Mouse (Mus musculus) hindbrain, embryonic 14.5 days (tissue): ENCODE results near the gene Uprt. TPM values are rescaled to one million over a fixed set of nuclear protein-coding genes. Genes with fewer than 3 reads are reported as not detected.

Source experiments
- ATAC-seq: fragments of 200-750 bp; cut with Nextera tagmentation; 2 replicates; pipeline ENCODE4 v1.8.0; 2017; ENCODE audit warnings: moderate number of reproducible peaks, mild to moderate bottlenecking, moderate TSS enrichment, moderate library complexity; ENCODE audit not compliant: low FRiP score
- DNase-seq: peaks from one replicate; pipeline ENCODE4 v3.0.0-alpha.2; 2015; ENCODE audit warnings: low spot score
- H3K27ac ChIP-seq: fragments of 300-500 bp; sonication (generic); 2 replicates; pipeline ENCODE4 v1.5.1; 2014; ENCODE audit warnings: mild to moderate bottlenecking, moderate library complexity
- H3K27me3 ChIP-seq: fragments of 300-500 bp; sonication (generic); 2 replicates; pipeline ENCODE4 v1.6.1; 2014; ENCODE audit warnings: mild to moderate bottlenecking, low read length, mixed read lengths; ENCODE audit not compliant: control insufficient read depth, insufficient read depth
- H3K36me3 ChIP-seq: fragments of 300-500 bp; sonication (generic); replicated peaks from 2 replicates; pipeline ENCODE4 v1.6.1; 2014; ENCODE audit not compliant: control insufficient read depth, insufficient read depth
- H3K4me1 ChIP-seq: fragments of 300-500 bp; sonication (generic); replicated peaks from 2 replicates; pipeline ENCODE4 v1.6.1; 2014; ENCODE audit warnings: antibody characterized with exemption, low read length, mixed read lengths; ENCODE audit not compliant: control insufficient read depth, insufficient read depth
- H3K4me2 ChIP-seq: fragments of 300-500 bp; sonication (generic); replicated peaks from 2 replicates; pipeline ENCODE4 v1.6.1; 2014; ENCODE audit warnings: mild to moderate bottlenecking, moderate library complexity
- H3K4me3 ChIP-seq: fragments of 300-500 bp; sonication (generic); replicated peaks from 2 replicates; pipeline ENCODE4 v1.5.1; 2014; ENCODE audit warnings: mild to moderate bottlenecking, low read length
- H3K9ac ChIP-seq: fragments of 300-500 bp; sonication (generic); 2 replicates; pipeline ENCODE4 v1.6.1; 2014
- H3K9me3 ChIP-seq: fragments of 300-500 bp; sonication (generic); 2 replicates; pipeline ENCODE4 v1.6.1; 2016; ENCODE audit warnings: low read length; ENCODE audit not compliant: control insufficient read depth
- WGBS: fragments of 180-500 bp; shearing (Covaris S2); extraction: QIAGEN DNeasy Blood & Tissue Kit; methylation state at CpG from one replicate; pipeline ENCODE4 v1.1.7; 2014; 5-methylcytosine and 5-hydroxymethylcytosine counted together
- polyA plus RNA-seq: library from polyadenylated mRNA; unstranded; fragments of >200 nt; fragmentation: Nextera tagmentation; extraction: Ambion mirVana; gene quantifications from 2 replicates; pipeline ENCODE4 v1.2.1, GENCODE M21; 2014

Uprt gene
- polyA plus RNA-seq: 2.6 and 3.1 TPM in 2 replicates

DNA sequence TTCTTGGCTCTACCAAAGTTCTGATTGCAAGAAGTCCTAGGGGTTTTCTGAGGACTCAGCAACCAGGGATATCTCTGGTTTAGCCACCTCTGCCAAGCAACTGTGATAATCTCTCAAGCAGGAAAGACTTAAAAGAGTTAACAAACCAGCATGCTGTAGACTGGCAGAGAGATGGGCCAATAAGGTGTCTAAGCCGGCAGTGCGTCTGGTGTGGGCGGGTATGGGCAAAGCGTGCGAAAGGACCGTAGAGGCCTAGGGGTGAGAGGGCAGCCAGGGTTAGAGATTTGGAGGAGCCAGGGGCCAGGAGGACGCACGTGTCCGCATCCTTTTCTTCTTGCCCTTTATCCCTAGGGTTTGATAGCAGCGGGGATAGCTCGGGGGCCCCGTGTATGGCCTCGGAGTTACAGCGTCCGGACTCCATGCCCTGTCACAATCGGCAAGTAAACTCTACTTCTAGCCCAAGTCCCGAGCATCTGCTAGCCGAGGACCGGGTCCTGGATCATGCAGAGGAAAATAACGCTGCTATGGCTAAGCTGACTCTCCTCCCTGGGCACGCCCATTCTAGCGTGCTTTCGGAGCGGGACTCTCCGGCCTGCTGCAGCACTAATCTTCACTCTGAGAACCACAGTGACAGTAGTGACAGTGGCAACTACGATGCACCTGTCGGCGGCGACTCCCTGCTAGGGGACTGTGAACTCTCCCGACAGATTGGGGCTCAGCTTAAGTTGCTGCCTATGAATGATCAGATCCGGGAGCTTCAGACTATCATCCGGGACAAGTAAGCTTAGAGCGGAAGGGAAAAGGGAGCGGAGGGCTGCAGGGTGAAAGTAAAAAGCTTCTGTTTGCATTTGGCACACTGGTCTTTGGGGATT is at the start of gene Uprt:
Gene Uprt (plus strand): TSS at position 247 of the 872 bp plus-strand sequence.
- 19% methylated on average over 34 of the region's 34 CpGs for WGBS
- peak within 1 kb of the TSS; percentile 63 for H3K9ac ChIP-seq
- peak within 1 kb of the TSS; percentile 50 for H3K4me2 ChIP-seq
- no peaks in the 10 kb centered on the region for H3K36me3 ChIP-seq
- H3K9me3 ChIP-seq: no peaks in the 10 kb centered on the region
- 0 out of 2 replicates have a peak, but pooled peaks cover 4% of the 10 kb centered on the region for H3K4me1 ChIP-seq
- peaks cover 33% of the 10 kb centered on the region for H3K27me3 ChIP-seq
- peak; percentile 98 for ATAC-seq
- DNase-seq: peak; percentile 77
- peak within 1 kb of the TSS; percentile 63; the same call in 1 of the 2 replicates for H3K27ac ChIP-seq
- peak within 1 kb of the TSS; percentile 51 for H3K4me3 ChIP-seq

- Histone ChIP-seq H3K4me1 (no peaks in the 10 kb centered on the region), H3K4me2 (no peak overlapping the region), H3K4me3 (no peak overlapping the region), H3K27ac (no peak overlapping the region), H3K9ac (no peak overlapping the region), H3K27me3 (peaks cover 20% of the 10 kb centered on the region), H3K9me3 (no peaks in the 10 kb centered on the region), H3K36me3 (no peaks in the 10 kb centered on the region)
- no peak for ATAC-seq
- WGBS: 43% methylated on average over 1 of the region's 1 CpGs
- DNase-seq: no peak
These were observed 49.2 kb upstream of the Uprt start for GRCm38 (mm10) chrX:104433456-104433855.

GRCm38 (mm10) chrX:104452433-104452832 is 30.2 kb upstream of the Uprt start:
- DNase-seq (no peak), ATAC-seq (no peak)
- H3K9me3 ChIP-seq: no peaks in the 10 kb centered on the region
- WGBS: 91% methylated on average over 1 of the region's 1 CpGs
- peaks cover 12% of the 10 kb centered on the region; the same call in 1 of the 2 replicates for H3K27me3 ChIP-seq
- H3K27ac ChIP-seq: no peak overlapping the region
- H3K36me3 ChIP-seq: no peaks in the 10 kb centered on the region
- H3K4me2 ChIP-seq: no peak overlapping the region
- H3K9ac ChIP-seq: no peak overlapping the region
- no peak overlapping the region for H3K4me3 ChIP-seq
- H3K4me1 ChIP-seq: no peaks in the 10 kb centered on the region

DNA sequence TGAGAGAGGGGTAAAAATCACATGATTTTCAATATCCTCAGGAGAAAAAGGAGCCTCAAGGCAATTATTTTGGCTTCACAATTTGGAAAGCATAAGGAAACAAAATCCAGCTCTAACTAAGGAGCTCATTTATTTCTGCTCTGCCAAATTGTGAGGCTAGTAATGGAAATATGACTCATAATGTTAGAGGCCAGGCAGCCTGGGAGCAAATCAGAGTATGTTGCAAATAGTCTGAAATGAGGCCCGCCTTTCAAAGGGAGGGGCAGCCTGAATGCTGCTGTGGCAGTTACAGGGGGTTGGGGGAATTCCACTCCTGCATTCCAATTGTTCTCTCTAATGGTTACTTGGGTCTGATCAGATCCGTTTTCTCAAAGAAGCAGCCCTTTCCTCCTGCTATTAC is 20.9 kb upstream of the Uprt start:
- H3K36me3 ChIP-seq: no peaks in the 10 kb centered on the region
- ATAC-seq: no peak
- H3K27ac ChIP-seq: no peak overlapping the region
- 53% methylated on average over 2 of the region's 2 CpGs for WGBS
- H3K4me1 ChIP-seq: no peaks in the 10 kb centered on the region
- no peaks in the 10 kb centered on the region; the same call in 1 of the 2 replicates for H3K27me3 ChIP-seq
- H3K4me3 ChIP-seq: no peak overlapping the region
- H3K4me2 ChIP-seq: no peak overlapping the region
- no peak overlapping the region for H3K9ac ChIP-seq
- no peaks in the 10 kb centered on the region for H3K9me3 ChIP-seq
- no peak for DNase-seq

DNA sequence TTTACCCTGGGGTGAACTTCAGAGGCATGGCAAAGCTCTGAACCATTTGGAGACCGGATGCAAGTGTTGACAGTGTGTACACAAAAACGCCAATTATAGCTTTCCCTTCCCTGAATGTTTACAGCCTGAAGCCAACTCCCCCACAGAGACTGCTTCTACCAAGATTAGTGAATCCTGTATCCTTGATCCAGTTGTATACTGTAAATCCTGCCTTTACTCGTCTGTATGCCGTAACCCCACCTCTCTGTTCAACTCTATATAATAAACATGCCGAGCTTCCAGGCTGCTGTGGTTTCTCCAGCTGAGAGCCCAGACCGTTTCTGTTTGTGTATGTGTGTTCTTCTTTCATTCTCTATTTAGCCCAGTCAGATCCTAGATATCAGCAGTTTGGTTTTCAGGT is 18.2 kb upstream of the Uprt start:
- Histone ChIP-seq H3K27ac (no peak overlapping the region), H3K27me3 (no peaks in the 10 kb centered on the region; the same call in 1 of the 2 replicates), H3K4me1 (no peaks in the 10 kb centered on the region), H3K36me3 (no peaks in the 10 kb centered on the region), H3K4me2 (no peak overlapping the region), H3K4me3 (no peak overlapping the region), H3K9me3 (no peaks in the 10 kb centered on the region), H3K9ac (no peak overlapping the region)
- DNase-seq: no peak
- 75% methylated on average over 6 of the region's 6 CpGs for WGBS
- no peak for ATAC-seq

- no peak overlapping the region for H3K27ac ChIP-seq
- H3K4me3 ChIP-seq: no peak overlapping the region
- H3K4me2 ChIP-seq: no peak overlapping the region
- 29% methylated on average over 2 of the region's 2 CpGs for WGBS
- ATAC-seq: no peak
- no peak for DNase-seq
- H3K9me3 ChIP-seq: no peaks in the 10 kb centered on the region
- no peak overlapping the region for H3K9ac ChIP-seq
- H3K36me3 ChIP-seq: no peaks in the 10 kb centered on the region
- peaks cover 39% of the 10 kb centered on the region for H3K27me3 ChIP-seq
- H3K4me1 ChIP-seq: no peaks in the 10 kb centered on the region
These were observed 4.6 kb upstream of the Uprt start for GRCm38 (mm10) chrX:104478041-104478440.

DNA sequence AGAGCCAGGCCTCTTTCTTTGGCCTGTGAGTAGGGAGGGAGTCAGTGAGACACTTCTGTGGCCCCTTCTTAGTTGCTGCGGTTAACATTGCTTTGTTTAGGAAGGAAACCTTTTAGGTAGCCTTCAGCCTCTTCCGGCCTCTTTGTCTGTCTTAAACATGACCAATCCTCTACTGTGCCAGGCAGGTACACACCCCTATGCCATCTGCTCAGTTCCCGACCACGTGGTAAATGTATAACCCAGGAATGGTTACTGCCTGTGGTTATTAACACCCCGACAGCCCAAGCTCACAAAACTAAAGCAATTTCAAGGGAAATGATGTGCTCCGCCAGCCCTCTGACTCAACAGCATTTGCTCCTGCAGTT is 808 bp downstream of the Uprt start:
- H3K27me3 ChIP-seq: peaks cover 34% of the 10 kb centered on the region
- peak overlapping the region; percentile 63 for H3K9ac ChIP-seq
- H3K4me1 ChIP-seq: 0 out of 2 replicates have a peak, but pooled peaks cover 4% of the 10 kb centered on the region
- peak overlapping the region; percentile 51 for H3K4me3 ChIP-seq
- H3K27ac ChIP-seq: 0 out of 2 replicates have a peak overlapping the region, but pooled peaks have one; percentile 63
- H3K36me3 ChIP-seq: no peaks in the 10 kb centered on the region
- no peaks in the 10 kb centered on the region for H3K9me3 ChIP-seq
- H3K4me2 ChIP-seq: peak overlapping the region; percentile 50
- peak; percentile 83 for ATAC-seq
- WGBS: 24% methylated on average over 6 of the region's 6 CpGs
- DNase-seq: no peak

- WGBS: 86% methylated on average over 2 of the region's 2 CpGs
- Histone ChIP-seq H3K27ac (no peak overlapping the region), H3K4me1 (0 out of 2 replicates have a peak, but pooled peaks cover 4% of the 10 kb centered on the region), H3K4me2 (no peak overlapping the region), H3K4me3 (no peak overlapping the region), H3K9ac (no peak overlapping the region), H3K36me3 (no peaks in the 10 kb centered on the region), H3K27me3 (peaks cover 29% of the 10 kb centered on the region; the same call in 1 of the 2 replicates), H3K9me3 (no peaks in the 10 kb centered on the region)
- no peak for DNase-seq
- ATAC-seq: no peak
These were observed 3.0 kb downstream of the Uprt start for GRCm38 (mm10) chrX:104485596-104485995.

- no peaks in the 10 kb centered on the region for H3K36me3 ChIP-seq
- DNase-seq (no peak), ATAC-seq (no peak)
- no peak overlapping the region for H3K4me3 ChIP-seq
- no peak overlapping the region for H3K27ac ChIP-seq
- no peak overlapping the region for H3K9ac ChIP-seq
- no peak overlapping the region for H3K4me2 ChIP-seq
- H3K27me3 ChIP-seq: peaks cover 25% of the 10 kb centered on the region; the same call in 1 of the 2 replicates
- 84% methylated on average over 3 of the region's 3 CpGs for WGBS
- H3K4me1 ChIP-seq: 0 out of 2 replicates have a peak, but pooled peaks cover 4% of the 10 kb centered on the region
- H3K9me3 ChIP-seq: no peaks in the 10 kb centered on the region
These were observed 5.4 kb downstream of the Uprt start for GRCm38 (mm10) chrX:104488036-104488435.
